Mouse (Mus musculus) heart, postnatal 36 days (tissue): ENCODE measurements at regions not wholly inside any gene's neighbourhood (a gene's known extent, or its start where the extent isn't known, plus 50 kb on each side); places are given as distances from the start of the nearest gene placed in this dataset.
A peak's percentile ranks its signal among the peaks of the same experiment; 100 is the strongest.

Source experiments
- DNase-seq, 2 experiments: peaks; one replicate each; pipeline ENCODE4 v3.0.0; 2021 to 2022
- intact Hi-C: fragments of 180-260 bp; cut with DNase I; formaldehyde crosslinking; loops from one replicate; pipeline ENCODE4 v1.15.1; 2025

DNA sequence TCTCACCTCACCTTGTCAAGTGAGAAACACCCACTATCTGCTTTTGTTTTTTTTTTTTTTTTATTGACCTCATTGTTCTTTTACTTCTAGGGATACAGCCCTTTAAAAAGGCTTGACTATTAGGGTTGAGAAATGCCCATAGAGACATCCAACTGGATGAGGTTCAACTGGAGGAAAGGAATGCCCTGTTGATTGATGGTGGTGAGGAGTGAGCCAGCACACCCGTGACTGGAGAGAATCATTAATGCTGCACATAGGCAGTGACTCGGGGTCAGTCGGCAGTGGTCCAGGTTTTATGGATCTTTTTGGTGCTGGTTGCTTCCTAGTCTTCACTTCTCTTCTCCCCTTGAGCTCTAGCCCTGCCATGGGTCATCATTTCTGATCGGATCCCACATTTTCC lies 82.9 kb upstream of the Cryz start:
- intact Hi-C loops = no loop called here
- DNase-seq = no peak

DNA sequence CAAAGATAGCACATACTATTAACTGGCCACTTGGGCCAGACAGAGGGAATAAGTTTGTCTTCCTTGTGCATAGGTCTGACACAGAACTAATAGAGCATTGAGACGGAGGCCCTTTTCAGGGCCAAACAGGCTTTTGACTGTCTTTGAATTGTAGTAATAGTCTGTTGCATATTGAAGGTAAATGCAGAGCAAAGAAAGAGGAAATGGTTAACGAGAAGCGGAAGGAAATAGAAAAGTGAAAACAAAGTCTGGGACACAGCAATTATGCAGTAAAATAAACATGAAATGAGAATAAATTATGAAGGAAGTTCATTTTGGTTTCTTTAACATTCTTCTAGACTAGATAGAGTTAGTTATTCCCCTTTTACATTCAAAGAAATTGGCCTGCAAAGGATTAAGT lies 86.4 kb upstream of the Cryz start:
- intact Hi-C loops = no loop called here
- no peak for DNase-seq

DNA sequence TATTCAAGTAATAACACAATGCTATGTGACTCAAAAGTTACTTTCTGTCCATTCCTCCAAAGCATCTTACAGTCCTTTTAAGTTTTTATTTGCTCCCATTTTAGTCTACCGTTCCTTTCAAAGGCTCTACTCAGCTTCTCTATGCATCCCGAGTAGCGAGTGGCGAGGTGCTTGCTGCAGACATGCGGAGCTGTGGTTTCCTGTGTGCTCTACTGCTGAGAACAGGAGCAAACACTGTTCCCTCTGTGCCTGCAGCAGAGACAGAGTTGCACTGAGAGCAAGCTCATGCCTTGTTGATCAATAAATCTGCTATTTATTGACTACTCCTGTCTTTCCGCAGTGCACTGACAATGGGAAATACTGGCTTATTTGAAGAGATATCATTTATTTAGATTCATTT lies 87.1 kb upstream of the Cryz start:
- intact Hi-C loops = no loop called here
- no peak for DNase-seq

DNA sequence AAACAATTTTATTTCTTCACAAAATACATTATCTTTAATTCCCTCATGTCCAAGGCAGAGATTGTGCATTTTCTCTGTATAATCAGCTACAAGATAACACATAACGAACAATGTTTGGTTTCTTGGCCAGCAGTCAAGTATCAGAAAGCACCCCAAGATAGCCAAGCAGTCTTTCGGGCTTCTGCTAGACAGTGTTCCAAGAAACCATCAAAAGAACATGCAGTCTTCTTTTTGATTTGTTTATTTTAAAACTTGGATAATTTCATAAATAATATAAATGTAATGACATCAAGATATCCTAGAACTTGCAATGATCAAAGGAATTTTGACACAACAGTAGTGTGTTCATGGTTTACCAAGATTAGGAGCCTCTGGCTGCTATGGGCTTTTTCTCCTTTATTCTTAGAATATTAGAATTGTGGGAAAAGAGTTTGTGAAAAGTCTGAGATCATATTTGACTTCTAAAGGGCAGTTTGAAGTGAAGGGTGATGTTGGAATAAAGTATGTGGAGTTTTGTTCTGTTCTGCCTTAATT lies 103.1 kb upstream of the Cryz start:
- no peak for DNase-seq
- intact Hi-C loops = no loop called here

DNA sequence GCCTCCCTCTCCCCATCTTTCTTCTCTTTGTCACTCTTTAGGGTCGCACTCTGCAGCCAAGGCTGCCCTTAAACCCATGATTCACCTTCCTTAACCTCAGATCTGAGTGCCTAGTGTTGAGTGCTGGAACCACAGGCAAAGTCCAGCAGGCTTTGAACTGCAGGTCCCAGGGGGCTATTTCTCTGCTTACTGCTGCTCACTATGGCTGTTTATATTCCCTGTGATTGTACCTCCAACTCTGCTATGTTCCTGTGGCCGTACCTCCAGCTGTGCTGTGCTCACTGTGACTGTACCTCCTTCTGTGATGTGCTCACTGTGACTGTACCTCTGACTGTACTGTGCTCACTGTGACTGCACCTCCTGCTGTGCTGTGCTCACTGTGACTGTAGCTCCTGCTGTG lies 124.1 kb upstream of the Cryz start:
- intact Hi-C loops = no loop called here

DNA sequence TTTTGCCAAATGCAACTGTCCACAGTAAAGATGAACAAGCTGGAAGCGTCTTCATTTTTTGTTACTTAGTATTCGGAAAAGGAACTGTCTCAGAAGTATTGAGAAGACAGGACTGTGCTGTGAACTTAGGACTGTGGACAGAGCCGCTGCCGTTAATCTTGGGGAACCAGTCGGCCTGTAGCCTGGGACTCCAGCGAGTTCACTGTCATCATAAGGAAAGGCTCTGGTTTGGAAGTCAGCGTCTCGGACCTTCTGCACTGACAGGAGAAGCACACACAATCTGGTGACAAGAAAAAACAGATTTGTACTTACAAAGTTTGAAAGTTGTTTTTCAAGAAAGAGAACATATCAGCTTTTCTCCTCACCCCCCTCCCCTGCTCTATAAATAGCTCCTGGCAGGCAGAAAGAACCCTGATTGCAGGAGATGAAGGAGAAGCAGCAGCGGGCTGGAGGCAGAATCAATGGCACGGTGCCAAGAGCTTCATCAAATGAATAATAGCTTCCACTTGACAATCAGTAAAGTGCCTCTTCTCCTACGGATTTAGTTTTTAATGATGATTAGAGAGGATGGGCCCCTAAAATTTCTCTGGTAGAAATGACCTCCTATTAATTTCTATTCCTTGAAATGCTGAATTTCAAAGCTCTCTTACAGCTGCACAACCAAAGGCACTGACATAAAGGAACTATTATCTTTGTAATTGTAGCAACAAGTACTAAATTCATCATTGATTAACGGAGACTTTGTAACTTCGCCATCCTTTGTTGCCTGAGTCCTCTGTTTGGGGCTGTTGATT lies 128.7 kb upstream of the Cryz start:
- DNase-seq = peak in 1 of 2 experiments; percentile 9
- intact Hi-C loops = no loop called here

More for the DNA sequence above, 124.1 kb upstream of the Cryz start:
- DNase-seq = no peak

DNA sequence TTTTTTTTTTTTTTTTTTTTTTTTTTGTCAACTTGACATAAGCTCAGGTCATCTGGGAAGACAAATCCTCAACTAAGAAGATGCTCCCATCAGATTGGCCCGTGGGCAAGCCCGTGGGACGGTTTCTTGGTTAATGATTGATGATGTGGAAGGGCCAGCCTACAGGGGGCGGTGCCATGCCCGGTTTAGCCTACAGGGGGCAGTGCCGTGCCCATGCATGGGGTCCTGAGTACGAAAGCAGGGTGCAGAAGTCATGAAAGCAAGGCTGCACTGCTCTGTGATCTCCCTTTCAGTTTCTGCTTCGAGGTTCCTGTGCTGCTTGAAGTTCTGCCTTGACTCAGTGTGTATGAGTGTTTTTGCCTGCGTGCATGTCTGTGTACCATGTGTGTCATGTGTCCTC lies 127.7 kb upstream of the Lhx8 start:
- DNase-seq = no peak
- intact Hi-C loops = no loop called here

DNA sequence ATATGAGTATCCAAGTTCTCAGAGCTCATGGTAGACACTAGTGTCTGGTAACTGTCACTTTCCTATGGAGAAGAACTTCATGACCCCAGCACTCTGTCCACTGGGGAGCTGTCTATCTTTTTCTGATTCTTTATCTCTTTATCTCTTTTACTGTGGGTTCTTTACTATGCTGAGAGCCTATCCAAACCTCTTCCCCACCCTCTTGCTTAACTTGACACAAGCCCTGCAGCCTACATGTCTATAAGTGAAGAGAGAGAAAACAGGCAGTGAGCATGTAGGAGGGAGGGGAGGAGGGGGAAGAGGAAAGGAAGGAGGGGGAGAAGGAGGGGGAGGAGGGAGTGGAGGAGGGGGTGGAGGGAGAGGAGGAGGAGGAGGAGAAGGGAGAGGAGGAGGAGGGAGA lies 122.6 kb upstream of the Lhx8 start:
- intact Hi-C loops = no loop called here
- no peak for DNase-seq

DNA sequence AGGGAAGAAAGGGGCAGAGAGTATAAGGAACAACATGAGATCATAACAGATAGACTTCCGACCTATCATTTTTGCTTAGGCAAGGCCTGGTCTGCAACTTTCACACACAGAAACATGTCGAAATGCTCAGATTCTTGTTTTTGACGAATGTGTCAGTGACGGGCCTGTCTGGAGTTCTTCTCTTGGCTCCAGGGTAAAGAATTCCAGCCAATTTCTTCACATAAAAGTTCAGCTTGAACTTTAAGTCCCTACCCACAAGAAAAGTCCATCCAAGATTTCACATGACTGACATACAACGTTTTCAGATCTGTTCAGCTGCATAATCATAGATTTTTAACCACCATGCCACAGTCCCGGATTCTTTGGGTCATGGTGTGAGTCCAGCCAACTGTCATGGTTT lies 122.1 kb upstream of the Lhx8 start:
- no peak for DNase-seq
- intact Hi-C loops = no loop called here

DNA sequence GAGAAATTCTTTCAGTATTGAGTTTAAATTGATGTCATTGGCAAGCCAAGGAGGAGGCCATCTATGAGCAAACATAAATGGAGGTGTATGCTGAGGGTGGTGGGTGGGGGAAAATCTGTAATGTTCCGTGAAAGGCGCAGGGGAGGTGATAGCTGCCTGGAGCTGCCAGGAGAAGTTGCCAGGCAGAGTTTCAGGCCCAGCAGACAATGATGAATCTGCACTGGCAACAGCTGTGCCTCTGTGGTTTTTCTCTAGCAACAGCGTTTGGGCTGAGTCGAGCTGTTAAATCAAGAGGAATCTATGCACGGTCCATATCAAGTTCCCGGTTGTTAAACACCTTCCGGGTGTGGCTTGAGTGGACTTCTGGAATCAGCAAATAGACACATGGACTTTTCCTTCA lies 120.7 kb upstream of the Lhx8 start:
- DNase-seq = no peak
- intact Hi-C loops = no loop called here

DNA sequence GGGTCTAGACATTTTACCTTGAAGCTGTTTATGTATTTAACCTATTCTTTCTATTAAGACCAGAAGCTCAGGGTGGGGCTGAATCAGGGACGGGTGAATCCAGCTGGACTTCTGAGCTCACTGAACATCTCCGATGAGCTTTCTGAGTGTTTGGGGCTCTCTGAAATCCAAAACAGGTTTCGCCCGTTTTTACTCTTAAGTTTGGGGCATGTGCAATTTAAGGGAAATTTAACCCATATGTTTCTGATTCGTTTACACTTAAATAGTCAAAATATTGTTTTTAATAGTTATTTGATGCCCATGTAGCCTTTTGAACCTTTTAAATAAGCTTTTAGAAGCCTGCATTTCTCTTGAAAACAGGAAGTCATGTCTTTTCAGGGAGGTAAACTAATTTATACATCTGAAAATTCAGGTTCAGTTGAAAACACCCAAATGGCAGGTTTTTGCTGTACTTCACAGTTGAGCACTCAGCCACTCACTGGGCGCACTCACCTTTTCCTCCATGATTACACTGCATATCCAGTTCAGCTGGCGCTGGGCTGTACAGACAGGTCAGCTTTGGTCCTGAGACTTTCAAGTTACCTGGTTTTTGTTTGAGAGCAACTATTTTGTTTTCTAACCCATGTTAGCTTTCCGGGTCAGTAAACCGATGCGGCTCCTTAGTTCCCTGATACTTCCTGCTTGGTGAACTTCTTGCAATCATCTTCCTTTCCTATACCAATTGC lies 113.1 kb upstream of the Lhx8 start:
- intact Hi-C loops = no loop called here
- DNase-seq = no peak

DNA sequence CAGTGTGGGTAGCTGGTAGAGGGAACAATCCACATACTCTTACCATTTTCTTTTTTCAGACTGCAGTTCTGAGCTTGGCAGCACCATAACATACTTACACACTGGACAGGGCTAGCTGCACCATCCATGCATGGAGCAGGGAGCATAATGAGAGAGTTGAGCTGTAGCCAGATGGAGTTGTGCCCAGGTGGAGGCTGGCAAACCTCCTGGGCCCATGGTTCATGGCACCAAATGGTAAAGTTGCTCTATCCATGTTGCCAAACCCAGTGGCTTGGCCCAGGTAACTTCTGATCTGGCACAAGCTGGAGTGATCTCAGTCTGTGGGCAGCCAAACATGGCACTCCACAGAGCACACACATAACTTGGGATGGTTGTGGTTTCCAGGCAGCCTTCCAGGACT lies 111.0 kb upstream of the Lhx8 start:
- peak in 1 of 2 experiments; percentile 6 for DNase-seq
- intact Hi-C loops = no loop called here

DNA sequence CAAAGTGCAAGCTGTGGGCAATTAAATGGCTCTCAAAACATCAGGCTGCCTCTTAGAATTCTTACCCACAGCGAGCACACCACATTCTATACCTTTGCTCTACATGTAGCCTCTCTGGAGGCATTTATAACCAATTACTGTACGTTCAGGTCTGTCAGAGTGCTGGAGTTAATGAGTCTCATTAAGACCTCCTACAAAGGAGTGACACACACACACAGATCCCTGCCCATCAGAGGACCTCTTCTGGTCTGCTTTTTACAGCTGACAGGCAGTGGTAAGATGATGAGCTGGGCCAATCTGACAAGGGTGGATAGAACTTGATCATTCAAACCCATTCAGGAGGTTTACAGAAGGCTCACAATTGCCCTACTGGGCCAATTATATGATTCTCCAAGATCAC lies 110.4 kb upstream of the Lhx8 start:
- intact Hi-C loops = no loop called here
- DNase-seq = no peak

DNA sequence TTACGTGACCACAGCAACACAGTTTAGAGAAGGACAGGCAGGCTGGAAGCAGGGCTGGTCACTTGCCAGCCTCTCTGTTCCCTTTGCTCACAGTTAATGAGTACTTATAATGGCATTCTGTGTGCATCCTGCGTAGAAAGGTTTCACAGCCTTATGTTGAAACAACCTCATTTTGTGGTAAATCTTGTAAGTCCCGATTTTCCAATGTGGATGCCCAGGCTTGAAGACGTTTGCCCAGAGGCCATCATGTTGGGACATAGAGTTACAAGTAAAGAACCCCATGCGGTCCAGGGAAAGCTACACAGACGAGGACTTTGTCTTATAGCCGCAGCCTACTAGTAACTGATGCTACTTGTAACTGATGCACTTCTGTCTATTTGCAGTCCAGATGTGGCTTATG lies 100.4 kb upstream of the Lhx8 start:
- intact Hi-C loops = no loop called here

DNA sequence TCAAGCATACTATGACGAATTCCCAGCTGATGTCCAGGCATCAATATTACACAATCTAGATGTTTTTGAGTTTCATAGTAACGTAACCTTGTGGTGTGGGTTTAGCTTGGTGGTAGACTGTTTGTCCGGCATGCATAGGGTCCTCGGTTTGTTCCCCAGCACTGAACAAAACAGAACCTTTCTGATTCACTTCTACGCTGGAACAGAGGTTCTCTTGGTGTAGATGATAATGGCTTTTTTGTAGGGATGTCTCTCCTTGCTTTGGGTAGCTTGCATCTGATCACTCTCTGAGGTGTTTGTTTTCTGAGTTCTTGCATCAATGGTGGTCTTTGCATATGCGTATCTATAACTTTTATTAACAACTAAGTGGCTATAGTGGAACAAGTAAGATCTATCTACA lies 99.2 kb upstream of the Lhx8 start:
- intact Hi-C loops = no loop called here
- no peak for DNase-seq

More for the DNA sequence above, 100.4 kb upstream of the Lhx8 start:
- DNase-seq = no peak

DNA sequence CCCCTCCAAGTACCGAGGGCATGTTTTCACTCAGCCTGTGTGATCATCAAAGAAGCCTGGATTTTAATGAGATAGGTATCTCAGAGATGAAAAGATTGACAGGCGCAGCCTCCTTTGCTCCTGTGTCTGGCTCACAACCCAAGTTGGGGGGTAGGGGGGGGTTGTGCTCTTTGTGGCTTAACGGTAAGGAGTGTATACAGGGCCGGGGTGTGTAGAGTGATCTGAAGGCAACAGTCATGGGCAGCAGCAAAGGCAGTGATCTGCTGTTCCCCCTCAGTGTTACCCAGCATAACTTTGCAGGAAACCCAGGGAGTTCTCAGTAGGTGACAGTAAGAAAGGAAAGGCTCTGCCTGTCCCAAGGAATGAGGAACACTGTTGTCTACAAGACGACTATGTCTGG lies 94.1 kb upstream of the Lhx8 start:
- intact Hi-C loops = no loop called here
- no peak for DNase-seq

DNA sequence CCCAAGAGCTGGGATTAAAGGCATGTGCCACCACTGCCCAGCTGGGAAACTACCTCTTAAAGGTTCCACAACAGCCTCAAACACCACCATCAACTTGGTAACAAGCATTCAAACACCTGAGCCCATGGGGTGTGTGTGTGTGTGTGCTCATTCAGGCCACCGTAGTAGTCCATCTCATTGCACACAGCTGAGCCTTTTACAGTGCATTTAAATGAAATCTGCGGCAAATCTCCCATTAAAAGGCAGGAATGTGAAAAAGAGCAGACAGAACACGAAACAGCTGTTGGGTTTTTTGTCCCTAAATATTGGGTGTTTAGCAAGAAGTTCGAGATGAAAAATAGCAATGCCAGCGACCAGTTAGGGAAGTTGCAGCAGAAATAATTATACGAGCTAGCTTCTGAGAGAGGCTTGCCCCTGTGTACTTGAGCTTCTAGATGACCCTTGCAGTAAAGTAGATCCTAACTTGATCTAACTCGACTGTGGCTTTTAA lies 91.0 kb upstream of the Lhx8 start:
- no peak for DNase-seq
- intact Hi-C loops = no loop called here

DNA sequence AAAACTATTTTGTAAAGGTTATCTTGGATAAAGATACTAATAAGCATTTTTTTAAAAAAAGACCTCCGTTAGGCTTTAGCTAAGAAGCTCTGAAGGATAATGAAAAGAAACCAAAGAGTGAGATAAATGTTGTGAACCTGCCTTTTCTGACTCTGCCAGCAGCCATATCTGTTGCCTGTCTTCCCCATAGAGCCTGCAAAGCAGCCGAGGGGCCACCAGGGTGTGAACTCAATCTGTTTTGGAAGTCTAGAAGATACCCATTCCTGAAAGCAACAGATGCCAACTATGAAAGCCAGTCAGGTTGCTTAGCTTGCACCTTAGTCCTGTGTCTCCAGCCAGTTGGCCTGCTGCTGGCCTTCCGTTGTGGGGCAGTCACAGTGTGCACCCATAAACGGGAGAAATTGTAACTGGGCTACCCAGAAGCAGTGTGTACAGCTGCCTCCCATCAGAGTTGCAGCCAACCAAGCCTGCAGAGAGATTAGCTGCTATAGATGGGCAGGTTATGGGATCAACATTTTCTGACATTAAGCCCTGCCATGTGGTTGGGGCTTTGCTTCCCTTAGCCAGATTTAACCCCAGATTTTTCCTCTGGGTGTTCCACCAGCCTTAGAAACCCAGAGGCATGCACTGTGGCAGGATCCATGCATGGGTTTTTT lies 87.8 kb upstream of the Lhx8 start:
- DNase-seq = no peak
- intact Hi-C loops = no loop called here

DNA sequence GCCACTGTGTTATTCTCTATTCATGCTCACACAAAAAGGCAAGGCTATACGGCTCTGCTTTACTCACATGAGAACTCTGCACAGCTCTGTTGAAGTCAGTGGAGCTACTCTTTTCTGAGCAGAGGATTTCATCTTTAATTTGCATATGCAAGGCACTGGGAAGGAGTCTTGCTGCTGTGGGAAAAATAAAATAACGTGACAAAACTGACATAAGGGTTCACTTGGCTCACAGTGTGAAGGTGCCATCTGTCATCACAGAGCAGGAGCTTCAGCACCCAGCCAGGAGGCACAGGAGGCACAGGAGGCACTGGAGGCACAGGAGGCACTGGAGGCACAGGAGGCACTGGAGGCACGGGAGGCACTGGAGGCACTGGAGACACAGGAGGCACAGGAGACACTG lies 83.9 kb upstream of the Lhx8 start:
- DNase-seq = no peak
- intact Hi-C loops = no loop called here

DNA sequence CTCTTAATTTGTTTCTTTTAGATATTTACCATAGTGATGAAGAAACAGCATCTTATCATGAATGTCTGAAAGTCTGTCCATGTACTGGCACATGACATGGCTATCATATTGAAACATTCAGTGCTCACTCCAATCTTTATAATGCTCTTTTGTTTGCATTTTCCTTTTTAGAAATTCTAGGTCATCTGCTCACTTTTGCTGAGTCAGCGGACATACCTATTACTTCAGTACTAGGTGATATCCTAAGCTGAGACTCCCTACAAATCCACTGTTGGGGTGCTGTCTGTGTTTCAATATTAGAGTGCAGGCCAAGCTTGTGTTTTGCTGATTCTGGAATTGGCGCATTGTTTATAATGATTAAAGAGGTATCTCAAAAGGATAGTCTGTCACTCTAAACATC lies 79.8 kb upstream of the Lhx8 start:
- intact Hi-C loops = no loop called here
- DNase-seq = no peak

DNA sequence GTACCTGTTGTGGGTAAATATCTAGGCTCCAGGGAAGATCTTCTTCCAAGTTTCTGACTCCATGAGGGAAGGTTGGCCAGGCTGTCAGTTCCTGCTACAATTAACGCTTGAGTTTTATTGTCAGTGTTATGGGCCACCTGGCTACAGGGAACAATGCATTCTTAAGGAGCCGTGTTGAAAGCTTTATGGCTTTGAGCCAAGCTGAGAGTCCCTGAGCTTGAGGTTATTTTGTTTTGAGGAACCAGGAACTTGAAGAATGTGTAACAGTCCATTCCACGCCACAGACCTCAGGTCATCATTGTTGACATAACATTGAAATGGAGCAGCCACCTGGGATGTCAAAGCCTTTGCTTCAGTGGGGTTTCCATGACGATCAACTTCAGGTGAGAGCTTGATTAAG lies 71.6 kb upstream of the Lhx8 start:
- no peak for DNase-seq
- intact Hi-C loops = no loop called here

DNA sequence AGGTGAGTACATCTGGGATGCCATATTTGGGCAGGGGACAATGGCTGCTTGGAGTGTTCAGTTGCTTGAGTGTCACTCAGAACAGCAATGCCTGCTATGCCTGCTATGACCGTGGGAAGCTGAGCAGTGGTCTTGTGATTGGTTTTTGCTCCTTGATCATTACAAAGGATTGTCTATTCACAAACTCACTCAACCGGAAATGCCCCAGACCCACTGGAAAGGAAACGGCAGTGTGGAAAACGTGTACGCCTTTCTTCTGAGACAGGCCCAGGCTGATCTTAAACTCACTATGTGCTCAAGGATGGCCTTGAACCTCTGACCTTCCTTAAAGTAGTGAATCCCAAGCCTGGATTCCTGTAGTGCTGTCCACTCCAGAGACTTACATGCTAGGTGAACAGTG lies 63.2 kb upstream of the Lhx8 start:
- intact Hi-C loops = no loop called here
- DNase-seq = no peak
